Mouse (Mus musculus) kidney, adult 18-20 months (tissue): ENCODE measurements around the gene Ppm1a.

Experiments
- DNase-seq: peaks from one replicate; pipeline ENCODE4 v3.0.0; 2021

The Ppm1a gene

DNA sequence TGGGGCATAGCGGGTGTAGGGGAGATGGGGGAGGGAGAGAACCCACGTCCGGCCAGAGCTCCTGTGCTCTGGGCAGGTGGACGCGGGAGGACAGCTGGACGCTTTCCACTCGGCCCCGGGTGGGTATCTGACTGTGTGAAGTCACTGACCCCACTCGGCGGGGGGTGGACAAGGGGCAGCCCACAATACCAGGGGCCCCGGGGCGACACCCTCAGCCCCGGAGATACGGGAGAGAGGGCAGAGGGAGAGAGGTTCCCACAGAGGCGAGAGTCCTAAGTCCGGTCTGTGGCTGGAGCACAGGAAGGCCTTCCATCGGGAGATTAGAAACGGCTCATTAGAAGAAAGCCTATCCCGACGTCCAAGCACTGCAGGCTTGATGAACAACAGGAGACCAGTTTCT, 72.5 kb downstream of the Ppm1a start:
- DNase-seq: no peak

DNA sequence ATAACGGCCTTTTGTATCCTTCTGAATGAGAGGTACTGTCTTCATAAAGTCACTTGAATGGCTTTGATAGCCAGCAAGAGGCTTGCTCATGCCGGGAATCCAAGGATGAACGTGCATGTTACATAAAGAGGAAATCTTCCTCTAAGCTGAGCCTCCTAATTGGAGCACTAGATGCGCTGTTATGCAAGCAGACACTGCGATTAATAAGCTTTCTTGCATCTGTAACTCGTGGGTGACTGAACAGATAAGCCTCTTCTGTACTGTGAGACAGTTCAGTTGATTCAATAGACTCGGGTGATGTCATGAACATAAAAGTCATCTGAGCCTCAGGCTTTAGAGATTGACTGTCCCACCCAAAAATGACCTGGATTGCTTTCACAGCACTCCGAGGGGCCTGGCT, 73.1 kb downstream of the Ppm1a start:
- DNase-seq: no peak

DNA sequence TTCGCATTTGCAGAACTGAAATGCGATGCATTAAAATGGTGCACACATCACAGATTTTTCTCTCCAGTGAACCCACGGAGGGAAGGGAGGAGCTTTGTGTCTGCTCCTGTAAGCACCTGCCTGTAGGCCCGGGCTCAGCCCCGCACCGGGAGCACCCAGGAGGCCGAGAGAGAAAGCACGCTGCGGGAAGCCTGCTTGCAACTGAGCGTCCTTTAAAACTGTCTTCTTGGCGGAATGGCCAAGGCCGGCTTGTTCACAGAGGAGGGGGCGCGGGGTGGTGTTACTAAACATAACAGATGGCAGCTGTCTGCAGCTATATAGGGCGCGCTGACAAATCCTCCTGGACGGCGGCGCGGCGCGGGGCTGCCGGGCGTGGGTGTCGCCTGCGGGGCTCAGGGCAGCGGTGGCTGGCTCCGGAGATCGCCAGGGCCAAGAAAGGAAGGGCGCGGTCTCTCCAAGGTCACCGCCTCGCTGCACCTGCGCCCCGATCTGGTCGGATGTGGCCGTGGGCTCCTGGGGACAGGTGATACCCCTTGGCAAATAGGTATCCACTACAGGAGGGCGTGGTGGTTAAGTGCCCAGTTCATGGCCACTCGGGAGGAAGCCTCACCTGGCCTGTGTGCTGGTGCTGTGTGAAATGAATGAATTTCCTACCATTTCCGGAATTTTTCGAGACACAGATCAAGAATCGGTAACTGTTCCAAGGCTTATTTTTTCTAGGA, 74.6 kb downstream of the Ppm1a start:
- DNase-seq: peak; percentile 13

DNA sequence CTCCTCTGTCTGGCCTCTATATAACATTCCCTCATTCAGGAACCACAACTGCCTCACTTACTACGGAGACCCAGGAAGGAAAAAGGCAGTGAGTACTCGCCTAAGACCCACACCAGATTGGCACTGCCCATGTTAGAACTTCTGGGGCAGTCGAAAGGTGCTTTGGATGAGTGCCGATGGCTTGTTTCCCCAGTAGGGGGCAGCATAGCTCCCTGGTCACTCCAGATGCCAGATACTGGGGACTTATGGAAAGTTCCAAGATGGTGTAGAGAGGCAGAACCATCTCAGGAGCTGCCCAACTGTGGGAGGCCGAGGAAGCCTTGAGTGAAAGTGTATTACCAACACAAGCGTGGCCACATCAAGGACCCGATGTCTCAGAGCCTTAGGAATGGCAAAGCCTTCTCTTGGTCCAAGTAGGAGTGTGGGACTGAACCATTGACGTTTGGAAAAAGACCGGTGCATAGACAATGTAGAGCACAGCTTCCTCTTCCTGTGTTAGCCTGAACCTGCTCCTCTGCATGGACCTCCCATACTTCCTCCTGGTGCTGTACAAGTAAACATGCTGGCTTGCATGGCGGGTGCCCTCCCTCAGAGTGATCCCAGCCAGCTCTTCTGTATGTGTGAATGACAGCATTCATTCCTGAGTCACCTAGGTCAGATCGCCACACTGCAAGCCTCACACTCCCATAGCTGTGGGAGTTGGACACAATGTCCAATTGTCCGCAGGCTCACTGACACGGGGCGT, 77.7 kb downstream of the Ppm1a start:
- DNase-seq: no peak

DNA sequence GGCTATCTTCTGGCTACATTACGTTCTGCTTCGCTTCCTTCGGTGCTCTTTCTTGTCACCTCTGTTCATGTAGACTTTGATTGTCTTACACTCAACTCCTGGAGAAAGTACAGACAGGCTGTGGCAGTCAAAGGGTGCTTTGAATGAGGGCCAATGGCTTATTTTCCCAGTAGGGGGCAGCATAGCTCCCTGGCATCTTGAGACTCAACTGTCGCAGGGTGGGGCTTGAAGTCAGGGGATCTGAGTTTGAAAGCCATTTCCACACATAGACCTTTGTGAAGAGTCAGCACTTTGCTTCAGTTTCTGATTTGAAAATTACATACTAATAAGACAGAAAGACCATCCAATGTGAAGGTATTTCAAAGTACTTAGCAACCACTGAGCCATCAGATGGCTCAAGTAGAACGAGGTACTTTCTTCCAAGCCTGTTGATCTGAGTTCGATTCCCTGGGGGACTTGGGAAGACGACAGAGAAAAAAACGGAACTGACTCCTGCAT, 78.3 kb downstream of the Ppm1a start:
- no peak for DNase-seq

DNA sequence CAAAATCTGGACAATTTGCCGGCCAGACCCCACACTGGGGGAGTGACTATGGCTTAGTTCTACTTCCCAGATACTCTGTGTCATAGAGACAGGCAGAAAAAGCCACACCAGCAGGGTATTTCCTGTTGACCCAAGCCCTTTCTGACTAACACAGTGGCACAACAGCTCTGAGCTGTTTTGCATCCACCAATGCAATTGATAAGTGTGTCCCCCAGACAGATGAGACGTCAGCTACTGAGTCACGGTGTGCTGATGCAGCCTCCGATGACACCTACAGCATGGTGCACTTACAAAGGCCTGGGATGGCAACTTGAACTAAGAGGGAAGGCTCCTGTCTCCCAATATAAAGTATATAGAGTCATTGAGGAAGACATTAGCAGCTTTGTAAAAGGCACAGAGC, 80.0 kb downstream of the Ppm1a start:
- no peak for DNase-seq

DNA sequence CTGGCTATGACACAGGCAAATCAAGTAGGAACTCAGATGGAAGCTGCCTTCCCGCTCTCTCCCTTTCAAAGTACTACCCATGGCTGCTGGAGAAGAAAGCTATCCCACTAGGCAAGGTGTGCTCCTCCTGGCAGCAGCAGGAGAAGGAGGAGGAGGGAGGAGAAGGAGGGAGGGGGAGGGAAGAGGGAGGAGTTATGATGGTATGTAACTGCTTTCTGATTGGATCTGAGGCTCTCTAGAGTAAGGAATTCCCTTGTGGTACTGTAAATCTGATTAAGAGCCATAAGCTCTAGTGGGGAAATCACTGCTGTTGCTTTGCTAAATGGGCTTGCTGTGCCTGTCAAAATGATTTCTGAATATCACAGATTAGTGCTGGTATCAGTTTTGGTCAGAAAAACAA, 84.2 kb downstream of the Ppm1a start:
- DNase-seq: no peak

DNA sequence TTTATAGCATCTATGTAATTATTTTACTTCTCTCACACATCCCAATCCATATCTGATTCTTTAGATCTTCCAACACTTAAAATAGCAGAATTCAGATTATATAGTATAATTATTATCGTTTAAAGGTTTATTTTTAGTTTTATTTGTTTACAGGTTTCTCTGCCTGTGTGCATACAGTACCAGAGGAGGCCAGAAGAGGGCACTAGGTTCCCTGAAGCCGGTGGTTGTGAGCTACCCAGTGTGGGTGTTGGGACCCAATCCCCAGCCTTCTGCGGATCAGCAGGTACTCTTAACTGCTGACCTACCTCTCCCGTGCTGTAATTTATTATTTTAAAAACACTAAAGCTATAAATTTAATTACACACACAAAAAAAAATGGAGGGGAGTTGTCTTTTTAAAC, 85.9 kb downstream of the Ppm1a start:
- no peak for DNase-seq

DNA sequence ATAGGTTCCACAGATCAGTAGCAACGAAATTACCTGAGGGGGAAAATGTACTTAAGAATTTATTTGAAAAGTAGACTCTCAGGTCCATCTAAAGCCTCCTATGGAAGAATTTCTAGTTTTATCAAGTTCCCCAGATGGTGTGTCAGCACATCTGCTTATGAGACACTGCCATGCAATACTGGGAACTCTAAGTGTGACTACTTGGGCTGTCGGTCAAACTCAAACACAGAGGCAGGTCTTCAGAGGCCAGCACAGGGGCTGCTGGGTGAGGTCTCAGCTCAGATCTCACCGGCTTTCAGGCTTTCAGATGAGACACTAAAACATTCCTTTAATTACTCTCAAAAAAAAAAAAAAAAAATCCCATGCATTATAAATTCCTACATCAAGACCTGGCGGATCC, 86.3 kb downstream of the Ppm1a start:
- no peak for DNase-seq

DNA sequence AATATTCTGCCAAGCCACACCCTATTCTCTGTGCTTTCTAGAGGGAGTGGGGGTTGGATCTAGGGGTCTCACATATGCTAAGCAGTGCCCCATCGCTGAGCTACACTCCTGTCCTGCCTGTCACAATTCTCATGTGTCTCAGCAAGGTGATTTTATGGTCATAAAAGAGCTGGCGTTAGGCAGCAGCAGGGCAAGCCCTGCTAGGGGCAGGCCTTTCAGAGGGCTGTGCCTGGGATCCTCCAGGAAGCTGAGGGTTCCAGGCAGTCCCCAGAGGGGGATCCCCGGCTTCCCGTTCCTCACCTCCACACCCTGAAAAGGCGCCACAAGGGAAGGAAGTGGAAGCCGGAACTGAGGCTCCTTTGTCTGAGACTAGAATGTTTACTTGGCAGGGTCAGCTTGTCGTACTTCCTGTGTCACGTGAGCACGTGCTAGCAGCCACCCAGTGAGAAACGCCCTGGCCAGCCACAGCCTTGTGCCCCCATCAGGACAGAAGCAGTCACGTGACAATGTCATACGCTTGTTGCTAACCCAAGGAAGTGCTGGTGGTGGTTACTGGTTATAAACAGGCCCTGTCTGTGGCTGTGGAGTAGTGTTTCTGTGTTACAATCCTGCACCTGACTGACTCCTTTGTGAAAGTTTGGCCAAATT, 86.8 kb downstream of the Ppm1a start:
- DNase-seq: peak; percentile 64

DNA sequence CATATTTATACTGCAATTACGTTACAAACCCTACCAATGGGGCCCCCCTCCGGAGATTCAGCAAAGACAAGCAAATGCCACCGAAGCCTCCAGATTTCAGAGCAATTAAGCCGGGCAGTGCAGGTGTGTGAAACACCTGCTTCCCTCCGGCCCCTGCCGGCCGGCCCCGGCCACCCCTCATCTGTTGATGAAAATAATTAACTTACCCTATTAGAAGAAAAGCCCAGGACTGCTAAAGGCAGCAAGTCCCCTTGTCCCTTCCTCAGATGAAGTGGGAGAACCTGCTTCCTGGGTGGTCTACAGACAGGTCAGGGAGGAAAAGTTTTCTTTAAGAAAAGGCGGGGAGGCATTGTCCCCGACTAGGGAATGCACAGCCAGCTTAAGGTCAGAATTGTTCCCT, 88.7 kb downstream of the Ppm1a start:
- DNase-seq: no peak

DNA sequence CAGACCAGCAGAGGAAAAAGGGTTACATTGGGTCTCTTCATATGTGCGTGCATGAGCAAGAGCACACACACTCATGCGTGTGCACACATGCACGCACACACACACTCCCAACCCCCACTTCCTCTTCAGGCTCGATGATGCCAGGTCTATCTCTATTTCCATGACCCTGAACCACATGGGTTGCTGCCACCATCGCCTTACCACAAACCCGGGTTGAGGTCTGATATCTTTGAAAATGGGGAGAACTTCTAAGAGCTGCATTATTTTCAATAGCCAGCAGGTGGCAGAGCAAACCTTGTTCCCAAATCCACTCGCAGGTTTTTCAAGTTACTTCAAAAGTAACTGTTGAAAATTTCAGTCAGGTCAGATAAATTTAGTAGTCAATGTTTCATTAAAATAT, 90.5 kb downstream of the Ppm1a start:
- peak; percentile 42 for DNase-seq
